Mouse (Mus musculus) intestine, postnatal 0 days (tissue): ENCODE measurements at regions not wholly inside any gene's neighbourhood (a gene's known extent, or its start where the extent isn't known, plus 50 kb on each side); places are given as distances from the start of the nearest gene placed in this dataset.
"Not testable (repeated sequence)": the region's sequence is repeated elsewhere in the genome, so short reads cannot be mapped to it uniquely, and the experiment has no call there.

Experiments used
- ATAC-seq: fragments of 200-750 bp; cut with Nextera tagmentation; 2 replicates; pipeline ENCODE4 v1.8.0; 2017; ENCODE audit warnings: mild to moderate bottlenecking, moderate TSS enrichment, moderate library complexity
- H3K27ac ChIP-seq: fragments of 300-500 bp; sonication (generic); 2 replicates; pipeline ENCODE4 v1.5.1; 2014; ENCODE audit warnings: mild to moderate bottlenecking, low read depth, low read length, moderate library complexity
- H3K27me3 ChIP-seq: fragments of 300-500 bp; sonication (generic); replicated peaks from 2 replicates; pipeline ENCODE4 v1.6.1; 2014; ENCODE audit warnings: low read length, mixed read lengths; ENCODE audit not compliant: control insufficient read depth, insufficient read depth
- H3K36me3 ChIP-seq: fragments of 300-500 bp; sonication (generic); 2 replicates; pipeline ENCODE4 v1.6.1; 2014; ENCODE audit warnings: mild to moderate bottlenecking, moderate library complexity; ENCODE audit not compliant: control insufficient read depth, insufficient read depth
- H3K4me1 ChIP-seq: fragments of 300-500 bp; sonication (generic); replicated peaks from 2 replicates; pipeline ENCODE4 v1.6.1; 2014; ENCODE audit warnings: antibody characterized with exemption, low read length, mixed read lengths; ENCODE audit not compliant: control insufficient read depth, insufficient read depth
- H3K4me2 ChIP-seq: fragments of 300-500 bp; sonication (generic); replicated peaks from 2 replicates; pipeline ENCODE4 v1.6.1; 2014; ENCODE audit warnings: low read depth, mild to moderate bottlenecking, moderate library complexity
- H3K4me3 ChIP-seq: fragments of 300-500 bp; sonication (generic); 2 replicates; pipeline ENCODE4 v1.5.1; 2014; ENCODE audit warnings: low read depth, low read length
- H3K9ac ChIP-seq: fragments of 300-500 bp; sonication (generic); 2 replicates; pipeline ENCODE4 v1.6.1; 2014; ENCODE audit warnings: mild to moderate bottlenecking, low read depth, low read length
- H3K9me3 ChIP-seq: fragments of 300-500 bp; sonication (generic); 2 replicates; pipeline ENCODE4 v1.6.1; 2016; ENCODE audit warnings: mixed run types; ENCODE audit not compliant: control insufficient read depth
- CTCF ChIP-seq: sonication (generic); IDR thresholded peaks from 2 replicates; pipeline ENCODE4 v1.5.1; 2016; ENCODE audit warnings: low read depth, mild to moderate bottlenecking, control low read depth, antibody characterized with exemption, moderate library complexity
- WGBS: fragments of 180-500 bp; shearing (Covaris S2); extraction: QIAGEN DNeasy Blood & Tissue Kit; methylation state at CpG from one replicate; pipeline ENCODE4 v1.1.7; 2014; 5-methylcytosine and 5-hydroxymethylcytosine counted together

DNA sequence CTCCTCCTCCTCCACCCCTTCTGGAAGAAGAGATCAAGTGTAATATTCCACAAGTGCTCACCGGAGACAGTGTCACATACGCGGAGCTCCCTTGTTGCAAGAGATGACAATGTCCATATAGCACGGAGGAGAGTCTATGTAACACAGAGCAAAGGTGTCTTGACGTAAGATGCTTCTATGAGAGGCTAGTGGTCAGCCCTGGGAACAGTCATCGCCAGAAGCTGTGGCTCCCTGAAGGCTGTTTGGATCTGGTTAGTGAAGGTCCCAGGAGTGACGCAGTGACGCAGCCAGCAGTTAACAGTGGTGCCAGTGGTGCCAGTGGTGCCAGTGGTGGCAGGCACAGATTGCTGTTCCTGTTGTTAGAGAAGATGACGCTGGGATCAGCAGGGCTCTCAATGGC lies 66.9 kb downstream of the Twistnb start:
- Histone ChIP-seq H3K9me3 (no peaks in the 10 kb centered on the region), H3K4me3 (no peak overlapping the region), H3K4me1 (no peaks in the 10 kb centered on the region), H3K27ac (no peak overlapping the region), H3K27me3 (no peaks in the 10 kb centered on the region), H3K9ac (no peak overlapping the region), H3K4me2 (no peak overlapping the region), H3K36me3 (no peaks in the 10 kb centered on the region)
- 90% methylated on average over 9 of the region's 9 CpGs for WGBS
- ATAC-seq = no peak
- no peak for TF ChIP-seq CTCF

DNA sequence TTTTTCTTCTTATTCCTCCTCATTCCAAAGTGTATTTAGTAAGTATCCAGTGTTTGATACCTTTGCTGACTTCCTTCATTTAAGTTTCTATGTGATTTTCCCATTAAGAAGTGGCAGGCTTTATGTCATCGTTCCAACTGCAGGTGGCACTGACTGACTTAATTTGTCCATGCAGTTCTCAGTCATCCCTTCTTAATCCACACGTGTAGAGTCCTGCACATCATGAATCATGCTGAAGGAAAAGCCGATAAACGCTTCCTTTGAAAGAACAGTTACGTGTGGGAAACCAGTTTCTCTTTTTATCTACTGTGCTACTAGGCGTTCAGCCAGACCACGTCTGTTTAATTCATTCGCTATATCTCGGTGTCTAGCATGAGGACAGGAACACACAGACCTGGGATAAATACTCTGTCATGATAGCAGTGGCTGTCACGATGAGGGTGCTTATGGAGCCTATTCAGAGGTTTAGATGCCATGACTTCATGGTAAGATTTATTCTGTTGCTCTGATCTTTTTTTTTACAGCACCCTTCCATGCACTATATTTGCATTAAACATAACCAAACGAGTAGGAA lies 68.0 kb downstream of the Twistnb start:
- WGBS = 55% methylated on average over 11 of the region's 11 CpGs
- 0 out of 2 replicates have a peak overlapping the region, but pooled peaks have one; percentile 17 for H3K4me2 ChIP-seq

DNA sequence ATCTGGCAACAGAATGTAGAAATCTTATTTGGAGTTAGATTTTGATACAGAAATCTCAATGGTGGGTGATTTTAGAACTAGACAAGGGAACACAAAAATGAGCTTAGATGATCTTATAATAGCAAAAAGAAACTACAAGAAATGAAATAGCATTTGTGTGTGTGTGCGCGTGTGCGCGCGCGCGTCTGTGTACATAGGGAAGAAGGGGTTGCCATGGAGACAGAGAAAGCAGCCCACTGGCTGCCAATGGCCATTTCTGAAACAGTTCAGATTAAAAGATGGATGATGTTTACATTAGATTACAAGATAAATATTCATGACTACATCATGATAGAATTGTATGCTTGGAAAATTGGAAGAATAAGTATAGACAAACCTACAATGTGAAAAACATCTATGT lies 112.1 kb downstream of the Twistnb start:
- WGBS = 97% methylated on average over 7 of the region's 7 CpGs
- Histone ChIP-seq H3K27ac (no peak overlapping the region), H3K27me3 (no peaks in the 10 kb centered on the region), H3K4me2 (no peak overlapping the region), H3K36me3 (no peaks in the 10 kb centered on the region), H3K4me1 (no peaks in the 10 kb centered on the region), H3K9ac (no peak overlapping the region), H3K9me3 (no peaks in the 10 kb centered on the region), H3K4me3 (no peak overlapping the region)
- TF ChIP-seq CTCF = no peak
- no peak for ATAC-seq

More for the DNA sequence above, 68.0 kb downstream of the Twistnb start:
- Histone ChIP-seq H3K4me3 (no peak overlapping the region), H3K27ac (no peak overlapping the region), H3K4me1 (no peaks in the 10 kb centered on the region), H3K9ac (no peak overlapping the region), H3K36me3 (no peaks in the 10 kb centered on the region), H3K9me3 (no peaks in the 10 kb centered on the region), H3K27me3 (no peaks in the 10 kb centered on the region)
- TF ChIP-seq CTCF = peak; percentile 11; the same call in 1 of the 2 replicates
- no peak for ATAC-seq

DNA sequence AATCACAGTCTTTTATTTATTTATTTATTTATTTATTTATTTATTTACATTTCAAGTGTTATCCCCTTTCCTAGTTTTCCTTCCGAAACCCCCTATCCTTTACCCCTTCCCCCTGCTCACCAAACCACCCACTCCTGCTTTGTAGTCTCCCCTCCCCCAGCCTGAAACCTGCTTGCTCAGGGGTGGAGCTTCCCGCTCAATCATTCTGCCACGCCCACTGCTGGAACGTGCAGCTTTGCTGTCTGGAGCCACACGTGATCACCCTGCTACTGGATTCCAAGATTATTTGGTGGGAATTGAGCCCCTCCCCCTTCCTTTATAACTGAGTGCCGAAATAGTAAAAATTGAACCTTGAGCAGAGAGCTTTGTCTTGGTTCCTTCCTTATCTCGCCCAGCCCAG lies 122.2 kb downstream of the Twistnb start:
- not testable (repeated sequence) for H3K27ac ChIP-seq, H3K27me3 ChIP-seq, H3K36me3 ChIP-seq, H3K9ac ChIP-seq, H3K9me3 ChIP-seq, H3K4me2 ChIP-seq, ATAC-seq, H3K4me3 ChIP-seq, H3K4me1 ChIP-seq
- WGBS = 37% methylated on average over 7 of the region's 7 CpGs

DNA sequence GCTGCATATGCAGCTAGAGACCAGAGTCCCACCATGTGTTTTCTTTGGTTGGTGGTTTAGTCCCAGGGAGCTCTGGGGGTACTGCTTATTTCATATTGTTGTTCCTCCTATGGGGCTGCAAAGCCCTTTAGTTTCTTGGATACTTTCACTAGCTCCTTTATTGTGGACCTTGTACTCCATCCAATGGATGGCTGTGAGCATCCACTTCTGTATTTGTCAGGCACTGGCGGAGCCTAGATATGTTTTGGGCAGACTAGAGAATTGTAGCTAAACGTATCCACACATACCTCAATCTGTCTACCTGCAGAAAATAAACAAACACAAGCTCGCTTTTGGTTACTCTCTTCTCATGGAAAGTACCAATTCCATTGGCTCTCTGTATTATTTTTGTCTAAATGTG lies 122.8 kb downstream of the Twistnb start:
- Histone ChIP-seq H3K27me3 (no peaks in the 10 kb centered on the region), H3K9ac (no peak overlapping the region), H3K27ac (no peak overlapping the region), H3K9me3 (no peaks in the 10 kb centered on the region), H3K4me1 (no peaks in the 10 kb centered on the region), H3K36me3 (no peaks in the 10 kb centered on the region), H3K4me2 (no peak overlapping the region), H3K4me3 (no peak overlapping the region)
- 92% methylated on average over 3 of the region's 3 CpGs for WGBS
- ATAC-seq = no peak
- TF ChIP-seq CTCF = no peak

DNA sequence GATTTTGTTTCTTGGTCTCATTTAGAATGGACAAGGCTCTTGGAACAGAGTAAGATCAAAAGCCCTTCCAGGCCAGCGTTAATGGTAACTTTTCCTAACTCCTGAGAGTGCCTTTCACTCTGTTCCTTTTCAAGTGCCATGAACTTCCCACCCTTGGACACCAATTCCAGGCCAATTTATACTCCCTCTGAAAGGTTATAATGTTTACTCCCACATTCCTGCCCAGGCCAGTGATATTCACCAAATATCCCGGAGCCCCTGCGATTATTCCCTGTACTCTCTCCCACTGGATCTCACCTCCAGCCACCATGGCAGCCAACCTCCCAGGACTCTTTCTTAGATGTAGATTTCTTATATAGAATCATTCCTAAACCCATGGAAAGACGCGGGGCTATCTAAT lies 123.2 kb downstream of the Twistnb start:
- H3K4me1 ChIP-seq = no peaks in the 10 kb centered on the region
- no peak for TF ChIP-seq CTCF
- no peak overlapping the region for H3K27ac ChIP-seq
- no peaks in the 10 kb centered on the region for H3K27me3 ChIP-seq
- no peak for ATAC-seq
- H3K9ac ChIP-seq = no peak overlapping the region
- no peak overlapping the region for H3K4me2 ChIP-seq
- H3K4me3 ChIP-seq = no peak overlapping the region
- no peaks in the 10 kb centered on the region for H3K36me3 ChIP-seq
- 92% methylated on average over 5 of the region's 5 CpGs for whole genome bisulfite sequencing
- no peaks in the 10 kb centered on the region for H3K9me3 ChIP-seq

DNA sequence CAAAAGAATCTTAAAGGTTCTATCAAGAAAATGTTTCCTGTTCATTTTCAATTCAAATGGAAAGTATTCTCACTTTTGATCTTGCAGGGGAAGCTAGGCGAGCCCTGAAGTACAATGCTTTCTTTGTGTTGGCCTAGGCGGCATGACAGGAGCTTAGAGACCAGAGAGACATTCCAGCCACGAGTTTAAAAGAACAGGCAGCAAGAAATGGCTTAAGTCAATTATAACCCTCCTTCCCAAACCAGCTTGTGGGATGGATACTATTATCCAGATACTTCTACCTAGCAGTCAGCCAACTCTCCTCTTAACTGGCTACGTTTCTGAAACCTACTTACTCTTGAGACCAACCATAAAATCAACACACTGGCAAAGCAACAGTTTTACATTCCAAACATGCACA lies 124.3 kb downstream of the Twistnb start:
- no peak overlapping the region for H3K4me3 ChIP-seq
- no peak for ATAC-seq
- no peak overlapping the region for H3K9ac ChIP-seq
- no peaks in the 10 kb centered on the region for H3K9me3 ChIP-seq
- no peak overlapping the region for H3K4me2 ChIP-seq
- H3K27ac ChIP-seq = no peak overlapping the region
- no peak for TF ChIP-seq CTCF
- no peaks in the 10 kb centered on the region for H3K27me3 ChIP-seq
- WGBS = 43% methylated on average over 4 of the region's 4 CpGs
- no peaks in the 10 kb centered on the region for H3K4me1 ChIP-seq
- H3K36me3 ChIP-seq = no peaks in the 10 kb centered on the region
